Mouse (Mus musculus): Measurements from ENCODE around the gene Olfr311.
"Not testable (repeated sequence)": the region's sequence is repeated elsewhere in the genome, so short reads cannot be mapped to it uniquely, and the experiment has no call there.

Gene Olfr311

DNA sequence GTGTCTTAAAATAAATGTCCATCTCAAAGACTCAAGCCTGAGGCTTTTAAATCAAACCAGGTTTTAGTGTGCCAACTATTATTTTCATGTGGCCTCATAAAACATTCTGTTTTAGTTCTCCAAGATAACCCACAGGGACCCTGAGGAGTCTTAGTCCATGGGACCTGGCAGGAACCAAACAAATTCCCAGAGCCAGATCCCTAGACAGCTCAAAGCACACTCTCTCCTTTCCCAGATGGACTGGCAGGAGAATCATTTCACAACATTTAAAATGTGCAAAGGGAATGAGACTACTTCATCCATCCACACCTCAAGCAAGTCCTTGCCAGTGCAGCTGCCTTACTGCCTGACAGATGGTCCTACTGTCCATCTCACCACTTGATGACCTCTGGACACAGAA lies at the start of gene Olfr311:
Olfr311 (plus strand) TSS at position 301 of the 400 bp plus-strand sequence.
- not testable (repeated sequence) for DNase-seq (ENCODE audit: low spot score)

DNA sequence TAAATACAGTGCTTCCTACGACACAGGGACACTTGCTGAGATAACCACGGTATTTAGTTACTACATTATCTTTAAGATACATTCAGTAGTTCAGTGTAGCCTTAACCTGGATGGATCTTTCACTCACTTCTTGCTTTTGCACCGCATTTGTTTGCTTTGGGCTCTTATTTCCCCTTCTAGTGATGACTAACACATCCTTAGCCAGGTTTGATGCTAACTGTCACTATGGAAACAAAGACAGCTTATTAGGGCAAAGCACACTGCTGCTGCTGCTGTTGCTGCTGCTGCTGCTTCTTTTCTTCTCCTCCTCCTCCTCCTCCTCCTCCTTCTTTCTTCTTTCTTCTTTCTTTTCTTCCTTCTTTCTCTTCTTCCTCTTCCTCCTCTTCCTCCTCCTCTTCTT lies 49.5 kb upstream of the Olfr311 start:
- no peak for DNase-seq (ENCODE audit: low spot score)

DNA sequence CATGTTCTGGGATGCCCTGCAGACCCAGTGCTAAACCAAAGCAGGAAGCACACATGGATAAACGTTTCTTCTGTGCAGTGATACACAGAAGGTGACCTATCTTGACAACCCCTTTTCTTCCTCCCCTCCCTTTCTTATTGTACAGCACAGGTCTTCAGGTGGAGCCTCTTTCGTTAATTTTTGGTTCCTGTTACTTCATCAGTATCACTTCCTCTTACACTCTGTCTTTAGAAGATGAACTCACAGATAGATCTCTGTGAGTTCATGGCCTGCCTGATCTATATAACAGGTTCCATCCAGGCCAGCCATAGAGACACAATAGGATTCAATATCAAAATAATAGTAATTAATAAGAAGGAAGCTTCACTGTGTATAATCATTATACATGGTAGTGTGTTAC lies 49.0 kb upstream of the Olfr311 start:
- no peak for DNase-seq (ENCODE audit: low spot score)

DNA sequence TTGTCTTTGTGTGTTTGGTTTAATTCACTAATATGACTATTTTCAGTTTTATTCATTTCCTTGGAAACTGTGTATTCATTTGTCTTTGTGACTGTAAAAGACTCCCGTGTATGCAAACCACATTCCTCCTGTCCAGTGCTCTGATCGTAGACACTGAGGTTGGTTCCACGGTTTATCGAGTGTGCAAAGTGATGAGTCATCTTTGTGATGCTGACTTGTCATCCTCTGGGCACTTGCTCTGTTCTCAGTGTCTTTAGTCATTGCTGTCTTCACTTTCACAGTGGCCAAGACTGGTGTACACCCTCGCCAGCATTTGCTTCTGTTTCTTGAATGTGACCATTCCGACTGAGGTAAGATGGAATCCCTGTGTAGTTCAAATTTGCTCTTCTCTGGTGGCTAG lies 48.4 kb upstream of the Olfr311 start:
- DNase-seq (ENCODE audit: low spot score) = no peak

DNA sequence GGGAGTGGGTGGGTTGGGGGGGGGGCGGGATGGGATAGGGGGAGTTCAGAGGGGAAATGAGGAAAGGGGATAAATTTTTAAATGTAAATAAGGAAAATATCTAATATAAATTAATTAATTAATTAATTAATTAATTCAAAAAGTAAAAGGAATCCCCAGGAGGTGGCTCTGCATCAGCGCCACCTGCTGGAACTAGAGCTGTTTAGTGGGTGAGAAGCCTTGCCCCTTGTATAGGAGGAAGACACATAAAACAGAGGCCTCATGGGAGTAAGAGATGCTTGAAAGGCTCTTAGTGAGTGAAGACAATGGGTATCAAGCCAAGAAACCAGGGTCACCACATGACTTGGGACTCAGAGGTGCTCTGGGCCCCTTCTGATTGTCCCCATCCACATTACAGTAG lies 43.2 kb upstream of the Olfr311 start:
- DNase-seq (ENCODE audit: low spot score) = no peak

DNA sequence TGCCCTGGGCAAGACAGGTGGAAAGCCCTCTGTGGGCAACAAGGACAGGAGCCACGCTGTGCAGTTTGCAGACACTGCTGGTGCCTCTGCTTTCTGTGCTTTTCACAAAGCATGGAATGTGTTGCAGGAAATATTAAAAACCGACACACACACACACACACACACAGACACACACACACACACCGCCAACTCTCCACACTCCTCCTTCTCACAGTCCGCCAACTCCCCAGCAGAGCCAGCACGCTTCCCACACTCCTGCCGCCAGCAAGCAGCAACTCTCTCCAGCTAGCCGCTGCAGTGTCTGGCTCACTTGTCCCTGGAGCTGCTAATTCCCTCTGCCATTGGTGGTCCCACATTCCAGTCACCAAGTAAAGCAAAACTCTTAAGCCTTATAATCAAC lies 42.2 kb upstream of the Olfr311 start:
- DNase-seq (ENCODE audit: low spot score) = no peak

DNA sequence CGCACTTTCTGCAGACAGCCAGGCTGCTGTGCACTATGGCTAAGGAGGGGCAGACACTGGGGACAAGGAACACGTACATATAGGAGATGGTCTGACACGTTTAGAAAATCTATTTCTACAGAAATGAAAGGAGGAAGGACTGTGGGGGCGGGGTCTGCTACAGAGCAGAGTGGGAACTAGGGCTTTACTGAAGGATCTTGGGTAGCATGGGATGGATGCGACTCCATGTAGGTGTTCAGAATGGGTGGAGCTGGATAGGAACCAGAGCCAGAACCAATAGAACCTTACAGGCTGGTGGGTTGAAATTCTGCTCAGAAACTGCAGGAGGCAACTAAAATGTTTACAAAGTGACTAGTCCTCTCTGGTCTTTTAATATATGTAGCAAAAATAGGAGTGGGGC lies 39.3 kb upstream of the Olfr311 start:
- no peak for DNase-seq (ENCODE audit: low spot score)

DNA sequence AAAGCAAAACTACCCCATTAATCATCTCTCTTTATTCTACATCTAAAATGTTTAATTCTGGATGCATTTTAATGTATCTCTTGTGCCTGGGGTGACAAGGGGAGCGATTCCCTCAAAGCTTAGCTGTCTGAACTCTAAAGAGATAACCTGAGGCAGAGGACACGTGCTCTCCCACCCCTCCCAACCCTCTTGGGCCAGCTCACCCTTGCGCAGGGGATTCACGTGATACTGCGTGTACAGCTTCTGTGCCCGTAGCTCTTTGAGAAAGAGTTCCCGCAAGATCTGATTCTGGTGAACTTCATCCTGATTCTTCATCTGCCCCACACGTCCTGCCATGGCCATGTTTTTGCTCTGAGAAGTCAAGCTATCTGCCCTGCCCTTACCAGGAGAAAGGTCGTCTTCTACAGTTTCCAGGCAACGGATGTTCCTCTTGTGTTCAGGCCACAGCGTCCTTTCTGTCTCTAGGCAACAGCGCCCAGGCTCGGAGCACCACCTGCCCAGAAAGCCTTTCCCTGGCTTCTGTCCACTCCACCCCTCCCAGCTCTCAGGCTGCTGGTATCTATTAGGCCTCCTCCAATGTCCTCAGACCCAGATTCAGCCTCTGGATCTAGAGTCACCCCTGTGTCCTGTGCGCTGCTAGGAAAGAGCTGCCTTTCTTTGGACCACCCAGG lies 37.4 kb upstream of the Olfr311 start, which contains the start of gene Fam183b:
Fam183b (minus strand) TSS at position 403 of the 671 bp plus-strand sequence.
- peak; percentile 35 for DNase-seq (ENCODE audit: low spot score)

DNA sequence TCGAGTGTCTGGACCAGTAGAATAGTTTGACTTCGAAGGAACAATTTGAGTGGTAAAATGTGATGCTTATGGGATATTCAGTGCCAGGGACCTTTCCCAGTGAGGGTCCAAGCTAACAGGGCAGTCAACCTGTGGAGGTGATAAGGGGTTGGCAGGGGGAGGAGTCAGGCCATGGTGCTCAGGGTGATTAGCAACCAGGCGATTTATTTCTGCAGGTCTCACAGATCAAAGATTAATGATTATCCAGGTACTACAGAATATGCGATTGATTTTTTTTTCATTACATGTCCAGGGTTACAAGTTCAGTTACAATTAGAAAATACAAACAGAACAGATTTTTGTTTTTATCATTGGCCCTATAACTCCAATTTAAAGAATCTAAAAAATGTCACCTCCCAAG lies 35.2 kb upstream of the Olfr311 start:
- DNase-seq (ENCODE audit: low spot score) = no peak

DNA sequence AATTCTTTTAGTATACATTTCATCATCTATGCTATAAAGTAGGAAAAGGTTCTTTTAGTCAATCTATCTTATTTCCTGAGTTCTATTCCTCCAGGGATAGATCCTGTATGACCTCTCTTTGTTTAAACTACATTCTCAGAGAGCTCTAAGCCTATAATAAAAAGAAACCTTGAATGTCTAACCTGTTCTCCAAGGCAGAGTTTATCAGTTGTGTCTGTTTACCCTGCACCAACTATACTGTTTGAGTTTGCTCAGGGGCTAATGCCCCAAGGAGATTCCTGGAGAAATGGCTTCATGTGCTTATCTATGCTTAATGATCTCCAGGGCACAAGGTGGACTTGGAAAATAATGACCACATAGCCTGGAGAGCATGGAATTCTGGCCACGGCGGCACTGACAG lies 34.7 kb upstream of the Olfr311 start:
- DNase-seq (ENCODE audit: low spot score) = no peak

DNA sequence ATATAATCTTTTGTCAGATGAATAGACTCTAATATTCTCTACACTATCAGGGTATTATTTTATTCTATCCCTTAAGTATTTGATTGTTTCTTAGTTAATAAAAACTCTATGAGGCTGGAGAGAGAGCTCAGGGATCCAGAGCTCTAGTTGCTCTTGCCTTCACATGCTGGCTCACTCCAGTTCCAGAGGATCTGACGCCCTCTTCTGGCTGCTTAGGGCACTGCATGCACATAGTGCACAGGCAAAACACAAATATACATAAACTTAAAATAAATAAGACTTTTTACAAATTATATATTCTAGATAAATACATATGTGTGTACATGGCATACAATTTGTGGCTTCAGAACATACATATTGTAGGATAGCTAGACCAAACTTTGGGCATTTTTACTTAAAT lies 27.1 kb upstream of the Olfr311 start:
- DNase-seq (ENCODE audit: low spot score) = no peak

DNA sequence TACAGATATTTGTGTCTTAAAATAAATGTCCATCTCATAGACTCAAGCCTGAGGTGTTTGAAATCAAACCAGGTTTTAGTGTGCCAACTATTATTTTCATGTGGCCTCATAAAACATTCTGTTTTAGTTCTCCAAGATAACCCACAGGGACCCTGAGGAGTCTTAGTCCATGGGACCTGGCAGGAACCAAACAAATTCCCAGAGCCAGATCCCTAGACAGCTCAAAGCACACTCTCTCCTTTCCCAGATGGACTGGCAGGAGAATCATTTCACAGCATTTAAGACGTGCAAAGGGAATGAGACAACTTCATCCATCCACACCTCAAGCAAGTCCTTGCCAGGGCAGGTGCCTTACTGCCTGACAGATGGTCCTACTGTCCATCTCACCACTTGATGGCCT lies 24.4 kb upstream of the Olfr311 start, which contains the start of gene Olfr313:
Olfr313 (plus strand) TSS at position 301 of the 400 bp plus-strand sequence.
- DNase-seq (ENCODE audit: low spot score) = not testable (repeated sequence)

DNA sequence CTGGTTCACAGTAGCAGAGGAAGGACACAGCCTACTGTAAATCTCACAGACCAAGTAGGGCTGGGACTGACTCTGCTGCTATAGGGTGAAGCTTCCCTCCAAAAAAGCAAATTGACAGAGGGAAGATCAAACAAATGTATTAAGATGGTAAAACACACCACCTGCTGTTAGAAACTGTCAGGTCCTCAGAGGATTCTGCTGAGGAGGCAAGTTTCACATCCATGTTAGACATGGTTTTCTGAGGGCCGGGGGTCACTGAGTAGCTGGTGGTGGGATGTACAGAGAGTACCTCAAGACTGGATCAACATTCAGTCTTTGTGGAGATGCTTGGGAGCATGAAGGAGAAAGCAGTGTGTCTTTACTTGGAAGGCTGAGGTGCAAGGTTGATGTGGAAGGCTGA lies 23.4 kb upstream of the Olfr311 start:
- DNase-seq (ENCODE audit: low spot score) = no peak

DNA sequence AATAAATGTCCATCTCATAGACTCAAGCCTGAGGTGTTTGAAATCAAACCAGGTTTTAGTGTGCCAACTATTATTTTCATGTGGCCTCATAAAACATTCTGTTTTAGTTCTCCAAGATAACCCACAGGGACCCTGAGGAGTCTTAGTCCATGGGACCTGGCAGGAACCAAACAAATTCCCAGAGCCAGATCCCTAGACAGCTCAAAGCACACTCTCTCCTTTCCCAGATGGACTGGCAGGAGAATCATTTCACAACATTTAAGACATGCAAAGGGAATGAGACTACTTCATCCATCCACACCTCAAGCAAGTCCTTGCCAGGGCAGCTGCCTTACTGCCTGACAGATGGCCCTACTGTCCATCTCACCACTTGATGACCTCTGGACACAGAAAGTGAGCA lies 10.1 kb upstream of the Olfr311 start, which contains the start of gene Olfr312:
Olfr312 (plus strand) TSS at position 301 of the 400 bp plus-strand sequence.
- not testable (repeated sequence) for DNase-seq (ENCODE audit: low spot score)

DNA sequence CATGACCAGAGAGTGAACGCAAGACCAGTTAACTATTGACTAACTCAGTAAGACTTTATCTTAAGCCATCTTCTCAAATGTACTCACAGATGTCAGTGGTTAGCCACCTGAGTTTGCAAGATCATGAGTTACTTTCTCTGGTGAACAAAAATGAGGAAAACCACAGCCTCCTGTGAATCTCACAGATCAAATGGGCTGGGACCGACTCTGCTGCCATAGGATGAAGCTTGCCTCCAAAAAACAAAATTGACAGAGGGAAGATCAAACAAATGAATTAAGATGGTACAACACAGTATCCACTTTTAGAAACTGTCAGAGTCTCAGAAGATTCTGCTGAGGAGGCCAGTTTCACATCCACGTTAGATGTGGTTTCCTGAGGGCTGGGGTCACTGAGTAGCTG lies 9.3 kb upstream of the Olfr311 start:
- no peak for DNase-seq (ENCODE audit: low spot score)

DNA sequence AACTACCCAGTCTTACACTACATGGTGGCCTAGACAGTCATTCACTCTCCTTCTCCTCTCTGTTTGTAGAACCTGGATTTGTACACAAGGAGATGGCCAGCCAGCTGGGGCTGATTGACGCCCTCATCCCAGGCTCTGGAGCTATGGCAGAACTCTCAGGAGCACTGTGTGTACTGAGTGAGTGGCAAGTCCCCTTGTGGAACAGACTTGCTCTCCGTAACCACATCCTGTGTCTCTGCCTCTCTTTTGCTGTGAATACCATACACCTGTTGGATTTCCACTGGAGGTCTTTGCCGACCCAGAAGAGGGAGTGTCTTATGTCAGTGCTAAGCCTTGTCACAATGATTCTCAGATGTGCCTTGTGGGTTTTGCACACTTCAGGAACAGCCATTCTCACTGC lies 6.5 kb upstream of the Olfr311 start:
- not testable (repeated sequence) for DNase-seq (ENCODE audit: low spot score)

DNA sequence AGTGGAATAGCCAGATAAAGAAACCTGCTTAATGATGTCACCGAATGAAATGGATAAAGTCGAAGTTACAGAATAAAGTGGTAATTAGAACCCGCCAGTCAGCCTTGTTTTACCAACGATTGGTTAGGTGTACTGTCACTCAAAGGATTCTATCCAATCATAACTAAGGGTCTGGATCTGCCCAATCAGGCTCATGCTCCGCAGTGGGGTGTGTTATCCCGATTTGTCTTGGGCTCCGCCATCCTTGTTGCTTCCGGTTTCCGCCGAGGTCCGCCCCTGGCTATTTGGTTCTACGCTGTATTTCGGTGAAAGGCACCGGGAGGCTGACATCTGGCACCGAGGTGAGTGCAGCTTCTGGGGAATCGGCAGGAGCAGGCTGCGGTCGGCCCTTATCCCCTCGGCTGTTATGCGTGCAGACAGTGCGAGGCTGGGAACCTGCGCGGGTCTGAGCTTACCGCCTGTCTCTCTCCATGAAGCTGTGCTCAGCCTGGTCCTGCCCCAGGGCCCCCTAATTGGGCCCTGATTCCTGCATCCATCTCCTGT lies 7.9 kb downstream of the Olfr311 start, which contains the start of gene Gm12258:
Gm12258 (plus strand) TSS at position 240 of the 543 bp plus-strand sequence.
- DNase-seq (ENCODE audit: low spot score) = peak; percentile 72

DNA sequence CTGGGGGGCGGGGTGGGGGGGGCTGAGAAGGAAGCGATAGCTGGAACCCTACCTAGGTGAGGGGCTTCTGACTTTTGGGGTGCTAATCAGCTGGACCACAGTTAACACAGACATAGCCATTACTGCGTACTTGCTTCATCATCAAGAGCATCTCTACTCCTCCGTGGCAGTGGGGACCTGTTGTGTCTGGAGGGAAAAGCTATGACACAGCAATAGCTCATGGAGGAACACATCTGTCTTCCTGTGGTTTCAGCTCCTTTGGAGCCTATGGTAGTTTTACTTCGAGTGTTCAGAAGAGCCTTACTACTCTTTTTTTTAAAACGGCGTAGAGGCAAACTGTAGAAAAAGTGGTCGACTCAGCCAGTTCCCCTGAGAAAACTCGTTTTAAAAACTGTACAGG lies 8.6 kb downstream of the Olfr311 start:
- DNase-seq (ENCODE audit: low spot score) = no peak

DNA sequence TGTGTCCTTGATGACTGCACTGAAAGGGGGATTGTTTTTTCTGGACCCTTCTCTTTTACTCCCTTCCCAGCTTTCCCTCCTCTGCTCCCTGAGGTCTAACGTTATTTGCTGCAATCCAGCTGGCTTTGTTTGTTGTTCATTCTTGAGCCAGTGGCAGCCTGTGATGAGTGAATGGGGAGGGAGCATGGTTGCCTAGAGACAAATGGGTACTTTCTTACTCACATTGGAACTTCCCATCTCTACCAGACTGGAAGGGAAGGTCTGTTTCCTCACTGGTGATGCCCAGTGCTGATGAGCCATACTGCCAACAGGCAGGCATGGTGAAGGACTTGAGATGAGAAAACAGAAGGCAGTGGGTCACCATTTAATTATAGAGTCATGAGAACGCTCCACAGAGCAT lies 10.7 kb downstream of the Olfr311 start:
- no peak for DNase-seq (ENCODE audit: low spot score)

DNA sequence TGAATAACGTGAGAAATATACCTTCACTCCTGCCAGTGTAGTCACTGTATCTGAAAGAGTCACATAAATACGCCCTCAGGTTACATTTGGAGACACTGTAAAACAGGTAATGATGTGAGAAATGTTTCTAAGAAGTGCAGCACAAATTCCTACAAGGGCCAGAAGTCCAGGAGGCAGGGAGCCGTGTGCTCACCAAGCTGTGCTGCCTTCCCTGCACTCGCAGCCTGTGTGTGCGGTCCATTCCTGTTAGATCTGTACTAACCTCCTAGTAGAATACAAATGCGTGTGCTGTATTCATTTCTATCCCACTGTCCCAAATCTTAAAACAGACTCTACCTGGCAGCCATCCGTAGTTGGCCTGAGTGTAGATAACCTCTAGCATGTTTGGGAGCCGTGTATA lies 21.7 kb downstream of the Olfr311 start:
- DNase-seq (ENCODE audit: low spot score) = no peak

DNA sequence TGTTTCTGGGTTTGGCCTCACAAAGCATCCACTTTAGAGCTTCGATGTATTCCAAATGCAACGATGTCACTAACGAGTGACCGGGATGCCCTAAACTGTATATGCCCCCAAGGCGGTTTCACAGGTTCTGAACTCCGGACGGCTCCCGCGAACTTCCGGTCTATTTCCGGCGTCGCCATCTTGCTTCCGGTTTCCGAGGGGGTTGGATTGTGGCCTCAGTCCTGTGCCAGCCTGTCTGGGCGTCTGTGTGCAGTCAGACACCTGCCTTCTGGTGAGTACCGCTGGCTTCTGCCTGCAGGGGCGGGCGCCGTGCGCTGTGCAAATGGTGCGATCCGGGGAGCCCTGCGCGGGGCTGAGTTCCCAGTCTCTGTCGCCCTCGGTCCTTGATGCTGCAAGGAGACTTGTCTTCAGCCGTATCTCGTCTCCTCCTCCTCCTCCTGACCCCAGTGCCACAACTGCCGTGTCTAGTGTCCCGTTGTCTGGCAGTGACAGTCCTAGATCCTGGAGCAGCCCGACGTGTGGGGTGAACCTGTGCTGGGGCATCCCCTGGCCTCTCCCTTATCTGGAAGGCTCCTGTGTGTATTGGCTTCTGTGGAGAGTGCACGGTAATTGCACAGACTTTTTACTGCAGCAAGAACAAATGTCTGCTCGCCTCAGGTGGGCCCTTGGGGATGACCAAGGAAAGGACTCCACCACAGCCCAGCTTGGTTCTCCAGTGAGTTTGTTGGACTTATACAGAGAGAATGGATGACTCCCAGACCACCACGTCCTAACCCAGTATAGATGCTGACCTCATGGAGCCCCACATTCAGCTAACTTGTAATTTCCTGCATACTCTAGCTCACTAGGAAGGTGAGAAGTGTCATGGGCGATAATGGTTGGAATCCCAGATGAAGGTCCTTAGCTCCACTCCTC lies 28.2 kb downstream of the Olfr311 start, which contains the start of gene 2810021J22Rik:
2810021J22Rik (plus strand) TSS at position 178 of the 915 bp plus-strand sequence.
- peak; percentile 77 for DNase-seq (ENCODE audit: low spot score)

DNA sequence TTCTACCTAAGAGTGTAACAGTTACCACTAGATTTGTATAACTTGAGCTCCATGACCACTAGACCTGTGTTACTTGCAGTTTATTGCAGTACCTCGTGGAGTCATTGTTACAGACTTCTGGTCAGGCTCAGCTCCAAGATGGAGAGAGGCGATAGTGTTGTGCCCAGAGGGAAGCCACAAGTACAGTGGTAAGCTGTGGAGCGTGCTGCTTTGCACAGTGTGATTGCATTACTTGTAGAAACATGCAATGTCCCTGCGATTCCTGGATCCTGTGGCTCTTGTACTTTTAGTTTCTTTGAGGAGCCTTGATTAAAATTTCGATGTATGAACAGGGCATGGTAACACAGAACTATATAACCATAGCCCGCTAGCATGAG lies 28.9 kb downstream of the Olfr311 start:
- DNase-seq (ENCODE audit: low spot score) = no peak

DNA sequence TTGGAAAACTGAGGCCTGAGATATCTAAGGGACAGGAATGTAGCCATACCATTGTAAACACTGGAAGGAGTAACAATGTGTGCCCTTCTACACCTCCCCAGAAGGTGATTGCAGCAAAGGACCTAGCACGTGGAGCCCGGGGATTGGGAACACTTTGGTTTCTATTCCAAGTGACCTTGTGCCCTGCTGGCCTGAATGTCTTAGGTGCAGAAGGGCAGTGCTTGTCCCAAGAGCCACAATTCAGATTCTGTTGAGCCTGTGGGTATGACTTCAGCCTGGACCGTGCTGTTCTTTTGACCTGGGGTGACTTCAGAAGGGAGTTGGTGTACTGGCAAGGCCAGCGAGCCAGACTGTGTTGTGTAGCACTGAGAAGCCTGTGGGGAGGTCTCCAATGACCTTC lies 31.9 kb downstream of the Olfr311 start:
- DNase-seq (ENCODE audit: low spot score) = no peak

Data from ovary, postnatal 36 days (tissue).